Comparison of ENCODE assay signal across 10 mouse cellular contexts in the genomic region with DNA sequence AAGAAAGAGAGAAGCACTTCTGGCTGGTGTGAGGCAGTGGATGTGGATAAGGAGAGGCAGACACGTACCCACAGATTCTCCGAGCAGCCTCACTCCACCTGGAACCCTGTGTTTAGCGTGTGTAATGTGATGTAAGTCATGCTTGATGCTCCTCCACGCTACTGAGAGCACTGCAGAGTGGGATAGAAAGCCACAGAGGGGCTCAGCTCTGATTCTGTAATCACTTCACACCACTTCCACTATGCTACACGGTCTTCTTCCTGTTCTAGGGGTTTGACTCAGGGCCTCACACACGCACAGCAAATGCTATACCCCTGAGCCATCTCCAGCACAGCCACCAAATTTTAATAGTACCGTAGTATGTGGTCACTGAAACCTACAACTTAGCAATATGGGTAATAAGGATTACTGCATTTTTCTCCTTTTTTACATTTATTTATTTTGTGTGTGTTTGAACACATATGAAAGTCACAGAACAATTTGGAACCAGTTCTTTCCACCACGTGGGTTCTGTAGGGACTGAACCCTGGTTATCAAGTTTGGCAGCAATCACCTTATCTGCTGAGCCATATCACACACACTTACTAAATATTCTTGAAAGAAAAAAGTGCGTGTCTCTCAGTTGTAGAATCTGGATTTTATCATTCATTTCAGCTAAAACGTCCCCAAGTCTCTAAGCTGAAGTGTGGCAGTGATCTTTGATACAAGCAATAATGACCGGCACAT. TPM values are rescaled to one million over a fixed set of nuclear protein-coding genes. Genes with fewer than 3 reads are reported as not detected.
DNase-seq lines count a peak whose midpoint lies in the region; ATAC-seq and TF ChIP-seq lines count a peak whose summit lies in the region.
"Had no signal": no experiment of that assay in that cellular context is flagged by ENCODE, and none has a peak within 500 bp of the region (broad histone marks: within the 10 kb centered on the region; RNA-seq: fewer than 3 reads in every experiment).

No protein-coding gene starts in this region.

- 78% methylated on average over 11 of the region's 11 CpGs for WGBS in kidney, embryonic 14.5 days
- WGBS in liver, postnatal 0 days (ENCODE audit: insufficient replicate concordance), result 29% methylated on average over 11 of the region's 11 CpGs
- WGBS in midbrain, postnatal 0 days, result 84% methylated on average over 11 of the region's 11 CpGs

- no peak for TF ChIP-seq CTCF in liver, postnatal 0 days (IDR thresholded peaks at IDR 0.05; ENCODE audit: low read depth)
- TF ChIP-seq CTCF in midbrain, postnatal 0 days (IDR thresholded peaks at IDR 0.05), result no peak

- no peak for ATAC-seq in kidney, embryonic 14.5 days (ENCODE audit: low FRiP score, low TSS enrichment)
- ATAC-seq in liver, postnatal 0 days, result peak; percentile 9; the same call in 1 of the 2 replicates
- ATAC-seq in cerebellum, adult (ENCODE audit: insufficient number of reproducible peaks, low FRiP score, low TSS enrichment), result no peak
- no peak for ATAC-seq in midbrain, postnatal 0 days (ENCODE audit: low FRiP score)
- ATAC-seq: midbrain, embryonic 16.5 days had no signal

- H3K4me1 ChIP-seq in kidney, embryonic 14.5 days (ENCODE audit: control insufficient read depth, insufficient read depth, low read length), result peaks cover 18% of the 10 kb centered on the region; the same call in 1 of the 2 replicates
- peaks cover 42% of the 10 kb centered on the region for H3K4me1 ChIP-seq in brown adipose tissue, adult 24 weeks (ENCODE audit: control insufficient read depth, insufficient read depth, insufficient read length, low read length)
- H3K4me1 ChIP-seq in liver, postnatal 0 days (ENCODE audit: insufficient read depth), result peaks cover 38% of the 10 kb centered on the region
- H3K4me1 ChIP-seq in midbrain, postnatal 0 days (ENCODE audit: insufficient read depth, low read length), result peaks cover 4% of the 10 kb centered on the region; the same call in 1 of the 2 replicates

- no peak for TF ChIP-seq EP300 in liver, postnatal 0 days (IDR thresholded peaks at IDR 0.05; ENCODE audit: low read depth)

- H3K9ac ChIP-seq in kidney, embryonic 14.5 days (ENCODE audit: low read depth, low read length), result no peak overlapping the region
- H3K9ac ChIP-seq in liver, postnatal 0 days (replicated peaks), result peak overlapping the region; percentile 14
- H3K9ac ChIP-seq in midbrain, postnatal 0 days (replicated peaks; ENCODE audit: low read length, poor library complexity, severe bottlenecking), result no peak overlapping the region

- no peak overlapping the region for H3K4me3 ChIP-seq in kidney, embryonic 14.5 days (ENCODE audit: low read length)
- H3K4me3 ChIP-seq in brown adipose tissue, adult 24 weeks (ENCODE audit: insufficient read depth, low read depth, low read length), result peak overlapping the region; percentile 53
- H3K4me3 ChIP-seq in liver, postnatal 0 days (ENCODE audit: low read depth, low read length), result peak overlapping the region; percentile 36
- H3K4me3 ChIP-seq in midbrain, postnatal 0 days (ENCODE audit: low read depth, low read length), result no peak overlapping the region

- DNase-seq in kidney, postnatal 36 days, result no peak
- peak; percentile 49 for DNase-seq in CD4-positive, CD25-positive, alpha-beta regulatory T cell, adult 2 months (ENCODE audit: low read depth, low spot score)
- DNase-seq in liver, postnatal 0 days, result no peak
- DNase-seq in midbrain, postnatal 0 days (ENCODE audit: low spot score), result no peak
- DNase-seq in urinary bladder, postnatal 4 days (ENCODE audit: low spot score in 2 of 2), result no peak

- H3K27me3 ChIP-seq in kidney, embryonic 14.5 days (ENCODE audit: control insufficient read depth, insufficient read depth, low read length), result no peaks in the 10 kb centered on the region
- H3K27me3 ChIP-seq in liver, postnatal 0 days (ENCODE audit: insufficient read depth, low read length), result no peaks in the 10 kb centered on the region
- H3K27me3 ChIP-seq in midbrain, postnatal 0 days (ENCODE audit: insufficient read depth, low read length), result no peaks in the 10 kb centered on the region

- peak overlapping the region; percentile 49; the same call in 1 of the 2 replicates for H3K27ac ChIP-seq in kidney, embryonic 14.5 days (ENCODE audit: low read depth, low read length)
- peak overlapping the region; percentile 97 for H3K27ac ChIP-seq in brown adipose tissue, adult 24 weeks (replicated peaks; ENCODE audit: low read depth, low read length)
- H3K27ac ChIP-seq in liver, postnatal 0 days (ENCODE audit: low read depth), result peak overlapping the region; percentile 87
- no peak overlapping the region for H3K27ac ChIP-seq in midbrain, postnatal 0 days (ENCODE audit: low read depth, low read length)

- H3K4me2 ChIP-seq in kidney, embryonic 14.5 days (replicated peaks; ENCODE audit: low read depth, low read length), result no peak overlapping the region
- peak overlapping the region; percentile 64 for H3K4me2 ChIP-seq in liver, postnatal 0 days (ENCODE audit: low read depth, low read length)
- H3K4me2 ChIP-seq in midbrain, postnatal 0 days (ENCODE audit: low read depth, low read length, poor library complexity, severe bottlenecking), result no peak overlapping the region

- no peaks in the 10 kb centered on the region for H3K9me3 ChIP-seq in kidney, embryonic 14.5 days (ENCODE audit: control insufficient read depth, low read length)
- no peaks in the 10 kb centered on the region for H3K9me3 ChIP-seq in liver, postnatal 0 days (ENCODE audit: low read length)
- H3K9me3 ChIP-seq in midbrain, postnatal 0 days (ENCODE audit: low read length), result no peaks in the 10 kb centered on the region

- H3K36me3 ChIP-seq in kidney, embryonic 14.5 days (ENCODE audit: control insufficient read depth, insufficient read depth, low read length), result peaks cover 4% of the 10 kb centered on the region; the same call in 1 of the 2 replicates
- H3K36me3 ChIP-seq in liver, postnatal 0 days (replicated peaks; ENCODE audit: insufficient read depth, low read length), result peaks cover 17% of the 10 kb centered on the region
- H3K36me3 ChIP-seq in midbrain, postnatal 0 days (ENCODE audit: insufficient read depth, low read length), result 0 out of 2 replicates have a peak, but pooled peaks cover 3% of the 10 kb centered on the region

RNA-seq across cellular contexts. Expression of gene Sp2, which starts 15.1 kb away (rescaled TPM):
- 13.3 and 23.9 TPM in 2 replicates for polyA plus RNA-seq in kidney, embryonic 14.5 days (2014; fragmentation: Nextera tagmentation; extraction: Ambion mirVana)
- 11.8 and 13.1 TPM in 2 replicates for polyA plus RNA-seq in brown adipose tissue, adult 24 weeks (2012; ENCODE audit: insufficient read depth, insufficient read length, missing spikeins)
- 6.8 and 7.1 TPM in 2 replicates for polyA plus RNA-seq in liver, postnatal 0 days (2015; fragmentation: Nextera tagmentation; extraction: Ambion mirVana)
- 5.2 and 5.9 TPM in 2 replicates for total RNA-seq in midbrain, postnatal 0 days (2014; rRNA removed)
- polyA plus RNA-seq in midbrain, postnatal 0 days (2015; fragmentation: Nextera tagmentation; extraction: Ambion mirVana), result 13.4 and 13.7 TPM in 2 replicates

RNA-seq across cellular contexts. Expression of gene Pnpo, which starts 23.9 kb away (rescaled TPM):
- 17.3 and 28.0 TPM in 2 replicates for polyA plus RNA-seq in kidney, embryonic 14.5 days (2014; fragmentation: Nextera tagmentation; extraction: Ambion mirVana)
- polyA plus RNA-seq in brown adipose tissue, adult 24 weeks (2012; ENCODE audit: insufficient read depth, insufficient read length, missing spikeins), result 19.8 and 25.7 TPM in 2 replicates
- 271 and 273 TPM in 2 replicates for polyA plus RNA-seq in liver, postnatal 0 days (2015; fragmentation: Nextera tagmentation; extraction: Ambion mirVana)
- total RNA-seq in midbrain, postnatal 0 days (2014; rRNA removed), result 26.9 and 28.6 TPM in 2 replicates
- 36.8 and 37.4 TPM in 2 replicates for polyA plus RNA-seq in midbrain, postnatal 0 days (2015; fragmentation: Nextera tagmentation; extraction: Ambion mirVana)

RNA-seq across cellular contexts. Expression of gene Prr15l, which starts 39.8 kb away (rescaled TPM):
- 33.7 and 36.3 TPM in 2 replicates for polyA plus RNA-seq in kidney, embryonic 14.5 days (2014; fragmentation: Nextera tagmentation; extraction: Ambion mirVana)
- polyA plus RNA-seq in brown adipose tissue, adult 24 weeks (2012; ENCODE audit: insufficient read depth, insufficient read length, missing spikeins), result not detected in 2 replicates
- 10.1 and 13.9 TPM in 2 replicates for polyA plus RNA-seq in liver, postnatal 0 days (2015; fragmentation: Nextera tagmentation; extraction: Ambion mirVana)
- total RNA-seq in midbrain, postnatal 0 days (2014; rRNA removed), result 0.27 TPM in 1 of 2 replicates, not detected in the other
- 0.51 and 0.56 TPM in 2 replicates for polyA plus RNA-seq in midbrain, postnatal 0 days (2015; fragmentation: Nextera tagmentation; extraction: Ambion mirVana)

RNA-seq across cellular contexts. Expression of gene Sp6, which starts 45.5 kb away (rescaled TPM):
- 0.57 and 0.60 TPM in 2 replicates for polyA plus RNA-seq in kidney, embryonic 14.5 days (2014; fragmentation: Nextera tagmentation; extraction: Ambion mirVana)
- polyA plus RNA-seq in brown adipose tissue, adult 24 weeks (2012; ENCODE audit: insufficient read depth, insufficient read length, missing spikeins), result not detected in 2 replicates
- polyA plus RNA-seq in liver, postnatal 0 days (2015; fragmentation: Nextera tagmentation; extraction: Ambion mirVana), result 0.06 and 0.07 TPM in 2 replicates
- 0.33 and 1.1 TPM in 2 replicates for total RNA-seq in midbrain, postnatal 0 days (2014; rRNA removed)
- 0.43 and 0.51 TPM in 2 replicates for polyA plus RNA-seq in midbrain, postnatal 0 days (2015; fragmentation: Nextera tagmentation; extraction: Ambion mirVana)
- polyA plus RNA-seq: intestine, embryonic 14.5 days had no signal

RNA-seq across cellular contexts. Expression of gene Cdk5rap3, which starts 51.4 kb away (rescaled TPM):
- 66.9 and 69.1 TPM in 2 replicates for polyA plus RNA-seq in kidney, embryonic 14.5 days (2014; fragmentation: Nextera tagmentation; extraction: Ambion mirVana)
- 19.5 and 27.2 TPM in 2 replicates for polyA plus RNA-seq in brown adipose tissue, adult 24 weeks (2012; ENCODE audit: insufficient read depth, insufficient read length, missing spikeins)
- 38.3 and 38.4 TPM in 2 replicates for polyA plus RNA-seq in liver, postnatal 0 days (2015; fragmentation: Nextera tagmentation; extraction: Ambion mirVana)
- 43.6 and 48.3 TPM in 2 replicates for total RNA-seq in midbrain, postnatal 0 days (2014; rRNA removed)
- 83.9 and 85.1 TPM in 2 replicates for polyA plus RNA-seq in midbrain, postnatal 0 days (2015; fragmentation: Nextera tagmentation; extraction: Ambion mirVana)

Comparison
In these comparisons a context has a peak if more than half of its experiments do, and no peak if none do; other contexts are left out.
1. H3K4me3 ChIP-seq: peak in brown adipose tissue, adult 24 weeks (single experiment) and liver, postnatal 0 days (single experiment); none in kidney, embryonic 14.5 days (single experiment) and midbrain, postnatal 0 days (single experiment).